Mouse (Mus musculus) hindbrain, embryonic 12.5 days (tissue): ENCODE results near the gene Kcnk1. TPM values are rescaled to one million over a fixed set of nuclear protein-coding genes. Genes with fewer than 3 reads are reported as not detected.

Source experiments
- ATAC-seq: fragments of 200-750 bp; cut with Nextera tagmentation; 2 replicates; pipeline ENCODE4 v1.8.0; 2017; ENCODE audit warnings: moderate TSS enrichment; ENCODE audit not compliant: low FRiP score
- H3K27ac ChIP-seq: fragments of 300-500 bp; sonication (generic); 2 replicates; pipeline ENCODE4 v1.5.1; 2016; ENCODE audit warnings: mild to moderate bottlenecking
- H3K27me3 ChIP-seq: fragments of 300-500 bp; sonication (generic); 2 replicates; pipeline ENCODE4 v1.6.1; 2016; ENCODE audit warnings: mild to moderate bottlenecking
- H3K36me3 ChIP-seq: fragments of 300-500 bp; sonication (generic); 2 replicates; pipeline ENCODE4 v1.6.1; 2016; ENCODE audit warnings: mild to moderate bottlenecking
- H3K4me1 ChIP-seq: fragments of 300-500 bp; sonication (generic); 2 replicates; pipeline ENCODE4 v1.6.1; 2016
- H3K4me2 ChIP-seq: fragments of 300-500 bp; sonication (generic); replicated peaks from 2 replicates; pipeline ENCODE4 v1.6.1; 2016; ENCODE audit warnings: mild to moderate bottlenecking
- H3K4me3 ChIP-seq: fragments of 300-500 bp; sonication (generic); 2 replicates; pipeline ENCODE4 v1.5.1; 2016; ENCODE audit warnings: mild to moderate bottlenecking
- H3K9ac ChIP-seq: fragments of 300-500 bp; sonication (generic); 2 replicates; pipeline ENCODE4 v1.6.1; 2016; ENCODE audit warnings: mild to moderate bottlenecking, moderate library complexity
- H3K9me3 ChIP-seq: fragments of 300-500 bp; sonication (generic); replicated peaks from 2 replicates; pipeline ENCODE4 v1.6.1; 2016; ENCODE audit warnings: mild to moderate bottlenecking
- WGBS: fragments of 180-500 bp; shearing (Covaris S2); methylation state at CpG from one replicate; pipeline ENCODE4 v1.1.7; 2016; 5-methylcytosine and 5-hydroxymethylcytosine counted together
- polyA plus RNA-seq: library from polyadenylated mRNA; unstranded; fragments of >200 nt; fragmentation: Nextera tagmentation; extraction: Ambion mirVana; gene quantifications from 2 replicates; pipeline ENCODE4 v1.2.1, GENCODE M21; 2016

The Kcnk1 gene
- polyA plus RNA-seq, 1 experiment from 2014 or later, result 14.2 TPM

DNA sequence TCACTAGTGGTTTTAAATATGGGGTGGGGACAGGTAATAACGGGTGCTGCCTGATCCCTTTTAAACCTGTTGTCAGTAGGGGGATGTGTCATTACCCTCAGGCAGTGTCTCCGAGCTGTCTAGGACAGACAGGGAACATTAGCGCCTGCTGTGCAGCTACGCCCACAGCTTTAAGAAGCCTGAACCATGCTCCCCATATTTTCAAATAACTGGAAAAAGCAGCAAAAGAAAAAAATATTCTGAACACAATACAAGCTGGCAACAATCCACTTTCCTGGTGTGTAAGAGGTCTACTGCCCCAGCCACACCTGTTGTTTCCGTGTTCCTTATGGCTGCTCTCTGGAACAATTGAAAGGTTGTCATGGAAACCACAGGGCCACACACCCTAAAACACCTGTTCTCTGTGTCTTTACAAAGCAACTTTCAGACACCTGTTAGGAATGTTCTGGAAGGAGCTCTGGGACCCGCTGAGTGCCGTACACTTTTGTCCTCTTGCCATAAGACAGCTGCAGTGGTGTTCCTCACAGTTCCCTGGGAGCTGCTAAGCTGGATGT, 4.9 kb downstream of the Kcnk1 start:
- Histone ChIP-seq H3K4me1 (peaks cover 15% of the 10 kb centered on the region), H3K4me2 (no peak overlapping the region), H3K9me3 (no peaks in the 10 kb centered on the region), H3K27ac (no peak overlapping the region), H3K4me3 (no peak overlapping the region), H3K9ac (no peak overlapping the region), H3K36me3 (no peaks in the 10 kb centered on the region), H3K27me3 (peaks cover 31% of the 10 kb centered on the region)
- no peak for ATAC-seq
- WGBS, result 72% methylated on average over 7 of the region's 7 CpGs

DNA sequence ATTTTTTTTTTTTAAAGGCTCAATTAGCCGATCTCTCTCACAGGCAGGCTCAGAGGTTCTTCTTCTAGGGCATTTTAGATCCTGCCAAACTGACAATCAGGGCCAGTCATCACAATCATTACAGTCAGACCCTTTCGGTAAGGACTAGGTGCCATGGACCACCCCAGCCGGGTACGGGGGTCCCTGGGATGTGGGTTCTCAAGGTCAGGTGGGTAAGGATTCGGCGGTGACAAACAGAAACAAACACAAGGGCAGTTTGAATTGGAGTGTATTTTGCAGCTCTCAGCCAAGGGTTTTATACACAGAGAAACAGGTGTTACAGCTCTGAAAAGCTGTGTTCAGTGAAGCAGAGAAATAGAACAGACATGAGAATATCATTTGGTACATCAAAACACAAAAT, 8.6 kb downstream of the Kcnk1 start:
- no peak overlapping the region for H3K27ac ChIP-seq
- H3K4me2 ChIP-seq, result no peak overlapping the region
- no peaks in the 10 kb centered on the region for H3K9me3 ChIP-seq
- ATAC-seq, result no peak
- no peak overlapping the region for H3K9ac ChIP-seq
- no peaks in the 10 kb centered on the region for H3K36me3 ChIP-seq
- 88% methylated on average over 6 of the region's 6 CpGs for WGBS
- no peak overlapping the region for H3K4me3 ChIP-seq
- H3K27me3 ChIP-seq, result no peaks in the 10 kb centered on the region
- H3K4me1 ChIP-seq, result no peaks in the 10 kb centered on the region; the same call in 1 of the 2 replicates

DNA sequence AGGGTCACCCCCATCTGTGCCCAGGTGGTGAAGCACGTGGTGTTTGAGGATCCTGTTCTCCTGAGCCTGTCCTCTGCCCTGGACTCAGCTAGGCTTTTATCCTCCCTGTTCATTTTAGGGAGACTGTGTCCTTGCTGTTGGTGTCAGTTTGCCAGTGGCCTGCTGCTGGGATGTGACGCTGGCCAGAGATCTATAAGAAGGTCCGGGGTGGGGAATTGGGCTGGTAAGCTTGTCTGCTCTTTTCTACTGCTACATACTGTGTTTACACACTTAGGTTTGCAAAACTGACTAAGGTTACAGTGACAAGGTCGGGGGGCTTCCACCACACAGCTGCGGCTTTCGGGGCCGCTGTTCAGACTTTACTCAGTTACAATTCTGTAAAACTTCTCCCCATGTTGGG, 10.0 kb downstream of the Kcnk1 start:
- 75% methylated on average over 7 of the region's 7 CpGs for WGBS

DNA sequence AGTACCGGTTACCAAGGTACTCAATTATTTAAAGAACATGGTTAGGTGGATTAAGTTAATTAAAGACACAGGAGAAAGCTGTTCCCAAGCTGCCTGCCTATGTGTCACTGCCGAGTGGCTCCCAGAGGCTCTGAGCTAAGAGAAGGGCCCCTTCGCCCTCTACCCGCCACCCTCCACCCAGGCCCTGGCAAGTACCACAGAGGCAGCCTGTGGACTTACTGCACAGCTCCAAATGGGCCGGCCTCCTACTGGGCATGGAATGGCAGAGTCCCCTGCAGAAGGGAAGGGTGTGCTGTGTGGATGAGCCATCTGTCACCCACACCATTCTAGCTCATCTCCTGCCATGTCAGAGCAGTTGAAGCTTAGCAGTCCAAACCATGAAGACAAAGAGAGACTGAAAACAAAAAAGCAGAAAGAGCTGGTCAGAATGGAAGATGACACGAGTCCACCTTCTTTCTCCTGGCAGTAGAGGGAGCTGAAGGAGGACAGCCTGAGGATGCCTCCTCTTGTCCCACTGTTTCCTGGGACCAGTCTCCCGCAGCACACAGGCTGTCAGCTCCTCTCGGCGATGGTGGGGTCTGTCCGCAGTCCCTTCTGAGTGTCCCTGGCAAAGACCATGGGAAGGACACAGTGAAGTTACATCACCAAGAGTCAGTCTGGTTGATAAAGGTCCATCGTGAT, 11.5 kb downstream of the Kcnk1 start:
- Histone ChIP-seq H3K4me1 (no peaks in the 10 kb centered on the region; the same call in 1 of the 2 replicates), H3K27me3 (no peaks in the 10 kb centered on the region), H3K4me2 (no peak overlapping the region), H3K27ac (no peak overlapping the region), H3K9ac (no peak overlapping the region), H3K9me3 (no peaks in the 10 kb centered on the region), H3K36me3 (no peaks in the 10 kb centered on the region), H3K4me3 (no peak overlapping the region)
- no peak for ATAC-seq
- WGBS, result 85% methylated on average over 11 of the region's 11 CpGs

More for the DNA sequence above, 10.0 kb downstream of the Kcnk1 start:
- H3K27ac ChIP-seq, result no peak overlapping the region
- H3K9me3 ChIP-seq, result no peaks in the 10 kb centered on the region
- no peak for ATAC-seq
- H3K4me2 ChIP-seq, result no peak overlapping the region
- H3K27me3 ChIP-seq, result no peaks in the 10 kb centered on the region
- no peak overlapping the region for H3K9ac ChIP-seq
- no peak overlapping the region for H3K4me3 ChIP-seq
- no peaks in the 10 kb centered on the region; the same call in 1 of the 2 replicates for H3K4me1 ChIP-seq
- no peaks in the 10 kb centered on the region for H3K36me3 ChIP-seq

DNA sequence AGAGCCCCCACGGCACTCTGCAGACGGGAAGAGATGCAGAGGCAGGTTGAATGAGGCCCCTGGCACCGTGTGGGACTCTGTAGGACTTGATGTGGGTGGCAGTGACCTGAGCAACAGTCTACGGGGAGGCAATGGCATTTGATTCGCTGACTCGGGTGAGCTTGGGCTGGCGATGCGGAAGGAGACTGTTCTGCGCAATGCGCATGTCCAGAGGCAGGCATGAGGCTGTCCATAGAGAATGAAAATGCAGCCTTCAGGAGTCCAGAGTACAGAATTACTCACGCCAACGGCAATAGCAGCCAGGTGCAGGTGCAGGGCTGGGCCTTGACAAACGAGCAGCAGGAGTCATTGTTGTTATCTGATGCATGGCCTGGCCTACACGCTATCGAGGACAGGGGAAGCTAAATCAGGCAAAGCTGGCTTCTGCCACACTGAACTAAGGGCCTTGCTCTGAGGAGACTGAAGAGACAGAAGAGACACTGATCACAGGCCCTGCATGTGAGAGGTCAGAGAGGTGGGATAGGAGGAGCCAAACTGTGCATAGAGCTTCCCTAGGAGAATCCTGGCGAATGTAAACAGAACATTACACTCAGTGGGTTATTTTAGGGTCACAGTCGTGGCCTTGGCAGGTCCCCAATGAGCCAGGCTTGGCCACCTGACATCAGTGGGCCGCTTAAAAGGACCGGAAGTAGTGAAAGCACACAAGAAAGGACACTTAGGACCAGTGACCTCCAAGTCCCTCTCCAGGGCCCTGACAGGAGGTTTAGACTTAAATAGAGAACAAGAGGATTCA, 12.8 kb downstream of the Kcnk1 start:
- Histone ChIP-seq H3K36me3 (no peaks in the 10 kb centered on the region), H3K27me3 (no peaks in the 10 kb centered on the region), H3K27ac (no peak overlapping the region), H3K4me1 (no peaks in the 10 kb centered on the region; the same call in 1 of the 2 replicates), H3K9me3 (no peaks in the 10 kb centered on the region), H3K4me3 (no peak overlapping the region), H3K4me2 (no peak overlapping the region), H3K9ac (no peak overlapping the region)
- 80% methylated on average over 19 of the region's 19 CpGs for WGBS
- no peak for ATAC-seq

DNA sequence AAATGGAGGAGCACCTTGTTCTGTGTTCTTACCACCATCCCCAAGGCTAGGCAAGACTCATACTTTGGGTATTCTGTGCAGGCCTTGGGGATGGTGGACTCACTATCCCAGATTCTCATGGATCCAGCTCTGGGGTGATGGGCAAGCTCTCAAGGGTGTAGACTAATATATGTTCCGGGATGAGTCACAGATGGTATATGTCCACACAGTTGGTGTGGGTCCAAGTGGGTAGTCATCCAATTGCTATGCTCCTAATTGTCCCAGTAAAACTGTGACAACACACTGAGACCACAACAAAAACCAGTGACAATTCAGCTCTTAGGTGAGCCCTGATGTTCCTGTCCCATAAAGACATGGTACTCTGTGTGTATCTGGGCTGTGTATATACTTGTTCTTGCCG, 14.0 kb downstream of the Kcnk1 start:
- H3K27me3 ChIP-seq, result no peaks in the 10 kb centered on the region
- ATAC-seq, result no peak
- no peaks in the 10 kb centered on the region; the same call in 1 of the 2 replicates for H3K4me1 ChIP-seq
- WGBS, result 94% methylated on average over 2 of the region's 2 CpGs
- no peak overlapping the region for H3K27ac ChIP-seq
- H3K36me3 ChIP-seq, result no peaks in the 10 kb centered on the region
- H3K4me3 ChIP-seq, result no peak overlapping the region
- no peak overlapping the region for H3K9ac ChIP-seq
- H3K9me3 ChIP-seq, result no peaks in the 10 kb centered on the region
- no peak overlapping the region for H3K4me2 ChIP-seq

DNA sequence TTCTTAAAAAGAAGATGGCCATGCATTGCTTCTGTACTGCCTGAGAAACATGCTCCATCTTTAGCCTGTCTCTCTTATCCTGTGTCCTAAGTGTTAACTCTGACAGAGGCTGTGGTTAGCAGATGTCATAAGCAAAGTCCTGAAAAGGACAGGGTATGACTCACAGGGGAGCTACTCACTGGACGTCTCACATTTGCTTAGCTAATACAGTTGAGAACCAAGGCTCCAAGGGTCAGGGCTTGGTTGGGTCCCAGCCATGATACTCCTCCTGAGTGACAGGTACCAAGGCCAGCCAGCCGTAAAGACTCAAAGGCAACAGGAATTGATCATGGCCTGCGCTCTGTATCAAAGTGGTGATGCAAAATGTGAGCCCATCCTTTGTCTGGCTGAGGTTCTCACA, 15.9 kb downstream of the Kcnk1 start:
- Histone ChIP-seq H3K4me3 (no peak overlapping the region), H3K9me3 (no peaks in the 10 kb centered on the region), H3K4me2 (no peak overlapping the region), H3K4me1 (no peaks in the 10 kb centered on the region; the same call in 1 of the 2 replicates), H3K36me3 (no peaks in the 10 kb centered on the region), H3K27me3 (no peaks in the 10 kb centered on the region), H3K27ac (no peak overlapping the region), H3K9ac (no peak overlapping the region)
- no peak for ATAC-seq
- 84% methylated on average over 3 of the region's 3 CpGs for WGBS

DNA sequence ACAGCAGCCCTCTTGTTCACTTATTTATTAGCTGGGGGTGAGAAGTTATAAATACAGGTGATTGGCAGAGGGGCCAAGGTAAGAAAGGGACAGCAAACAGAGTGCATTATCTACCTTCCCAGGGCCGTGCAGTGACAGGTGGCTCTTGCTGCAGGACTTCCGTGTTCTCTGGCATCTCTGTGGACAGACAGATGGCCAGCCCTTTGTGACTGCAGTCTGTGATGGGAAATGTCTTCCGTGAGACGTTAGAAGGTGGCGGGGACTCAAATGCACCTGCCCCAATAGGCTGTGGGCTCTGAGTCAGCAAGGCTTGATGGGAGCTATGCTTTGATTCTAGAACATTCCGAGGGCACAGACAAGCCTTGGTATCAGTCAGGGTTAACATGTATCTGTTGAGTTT, 17.4 kb downstream of the Kcnk1 start:
- Histone ChIP-seq H3K4me2 (no peak overlapping the region), H3K36me3 (no peaks in the 10 kb centered on the region), H3K9ac (no peak overlapping the region), H3K27ac (no peak overlapping the region), H3K4me3 (no peak overlapping the region), H3K4me1 (no peaks in the 10 kb centered on the region; the same call in 1 of the 2 replicates), H3K9me3 (no peaks in the 10 kb centered on the region), H3K27me3 (no peaks in the 10 kb centered on the region)
- 94% methylated on average over 6 of the region's 6 CpGs for WGBS
- no peak for ATAC-seq

DNA sequence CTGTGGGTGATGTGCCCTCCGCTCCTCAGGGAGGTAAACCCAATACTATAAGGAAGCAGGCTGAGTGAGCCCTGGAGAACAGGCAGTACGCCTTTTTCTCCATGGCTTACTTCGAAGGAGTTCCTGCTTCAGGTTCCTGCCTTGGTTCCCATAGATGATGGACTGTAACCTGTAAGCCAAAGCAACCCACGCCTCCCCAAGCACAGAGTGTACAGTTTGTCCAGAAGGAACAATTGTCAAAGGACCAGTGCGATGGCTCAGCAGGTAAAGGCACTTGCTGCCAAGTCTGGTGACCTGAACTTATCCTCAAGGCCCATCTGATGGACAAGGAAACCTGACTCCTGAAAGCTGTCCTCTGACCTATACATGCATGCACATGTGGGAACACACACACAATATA, 18.7 kb downstream of the Kcnk1 start:
- H3K27me3 ChIP-seq, result no peaks in the 10 kb centered on the region
- WGBS, result 91% methylated on average over 5 of the region's 5 CpGs

DNA sequence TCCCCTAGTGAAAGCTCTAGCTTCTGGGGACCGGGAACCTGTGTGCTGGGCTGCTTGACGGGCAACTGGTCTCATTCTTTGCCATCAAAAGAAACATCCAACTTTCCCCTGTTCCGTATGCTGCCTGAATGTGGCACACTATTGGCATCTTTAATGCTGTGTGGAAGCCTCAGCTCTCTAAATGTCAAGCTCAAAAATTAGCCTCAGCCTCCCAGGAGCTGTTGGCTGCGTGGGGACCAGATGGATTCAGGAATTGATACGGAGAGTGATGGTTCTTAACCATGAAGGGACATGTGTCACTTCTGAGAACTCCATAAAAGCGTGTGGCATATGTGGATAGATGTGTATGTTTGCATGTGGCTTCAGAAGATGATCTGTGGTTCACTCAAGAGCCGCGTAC, 27.0 kb downstream of the Kcnk1 start:
- WGBS, result 89% methylated on average over 8 of the region's 8 CpGs
- Histone ChIP-seq H3K36me3 (no peaks in the 10 kb centered on the region), H3K4me2 (no peak overlapping the region), H3K9ac (no peak overlapping the region), H3K4me3 (no peak overlapping the region), H3K27me3 (no peaks in the 10 kb centered on the region), H3K4me1 (no peaks in the 10 kb centered on the region), H3K9me3 (no peaks in the 10 kb centered on the region), H3K27ac (no peak overlapping the region)
- ATAC-seq, result no peak

More for the DNA sequence above, 18.7 kb downstream of the Kcnk1 start:
- H3K9ac ChIP-seq, result no peak overlapping the region
- no peaks in the 10 kb centered on the region for H3K4me1 ChIP-seq
- no peak overlapping the region for H3K4me3 ChIP-seq
- no peaks in the 10 kb centered on the region for H3K9me3 ChIP-seq
- H3K27ac ChIP-seq, result no peak overlapping the region
- H3K4me2 ChIP-seq, result no peak overlapping the region
- no peaks in the 10 kb centered on the region for H3K36me3 ChIP-seq
- no peak for ATAC-seq

DNA sequence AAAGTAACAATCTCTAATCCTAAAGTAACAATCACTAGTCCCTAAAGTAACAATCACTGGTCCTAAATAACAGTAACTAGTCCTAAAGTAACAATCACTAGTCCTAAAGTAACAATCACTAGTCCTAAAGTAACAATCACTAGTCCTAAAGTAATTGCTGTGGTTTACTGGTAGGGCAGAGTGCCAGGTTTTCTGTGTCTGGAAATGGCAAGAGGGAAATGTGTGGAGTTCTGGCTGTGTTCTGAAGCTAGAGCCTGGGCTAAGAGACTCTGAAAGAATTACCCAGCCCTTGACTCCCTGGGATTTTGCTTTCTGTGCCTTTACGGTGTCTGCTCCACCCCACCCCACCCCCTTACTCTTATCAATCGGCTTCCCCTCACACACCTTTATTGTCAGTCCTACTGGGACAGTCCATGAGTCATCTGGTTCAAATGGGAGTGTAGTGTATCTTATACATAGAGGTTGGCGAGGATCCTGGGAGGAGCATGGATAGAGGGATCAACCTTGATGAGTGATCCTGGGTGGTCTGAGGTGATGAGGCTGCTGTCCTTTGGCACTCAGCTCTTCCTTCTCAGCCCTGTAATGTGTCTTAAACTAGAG, 28.8 kb downstream of the Kcnk1 start:
- H3K9me3 ChIP-seq, result no peaks in the 10 kb centered on the region
- H3K36me3 ChIP-seq, result no peaks in the 10 kb centered on the region
- ATAC-seq, result no peak
- H3K27me3 ChIP-seq, result no peaks in the 10 kb centered on the region
- no peak overlapping the region for H3K27ac ChIP-seq
- H3K4me1 ChIP-seq, result no peaks in the 10 kb centered on the region
- H3K4me2 ChIP-seq, result no peak overlapping the region
- no peak overlapping the region for H3K9ac ChIP-seq
- no peak overlapping the region for H3K4me3 ChIP-seq
- WGBS, result 76% methylated on average over 3 of the region's 3 CpGs

DNA sequence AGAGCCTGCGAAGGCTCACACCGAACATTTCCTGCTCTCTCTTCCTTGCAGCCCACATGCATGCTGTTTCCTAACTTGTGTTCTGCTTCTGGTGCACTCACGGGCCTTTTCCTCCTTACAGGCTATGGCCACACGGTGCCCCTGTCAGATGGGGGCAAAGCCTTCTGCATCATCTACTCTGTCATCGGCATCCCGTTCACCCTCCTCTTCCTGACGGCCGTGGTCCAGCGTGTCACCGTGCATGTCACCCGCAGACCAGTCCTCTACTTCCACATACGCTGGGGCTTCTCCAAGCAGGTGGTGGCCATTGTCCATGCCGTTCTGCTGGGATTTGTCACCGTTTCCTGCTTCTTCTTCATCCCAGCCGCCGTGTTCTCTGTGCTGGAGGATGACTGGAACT, 29.9 kb downstream of the Kcnk1 start:
- no peak overlapping the region for H3K9ac ChIP-seq
- 90% methylated on average over 16 of the region's 16 CpGs for WGBS
- H3K27me3 ChIP-seq, result no peaks in the 10 kb centered on the region
- H3K9me3 ChIP-seq, result no peaks in the 10 kb centered on the region
- no peak for ATAC-seq
- H3K36me3 ChIP-seq, result no peaks in the 10 kb centered on the region
- no peak overlapping the region for H3K27ac ChIP-seq
- no peak overlapping the region for H3K4me3 ChIP-seq
- no peak overlapping the region for H3K4me2 ChIP-seq
- H3K4me1 ChIP-seq, result no peaks in the 10 kb centered on the region
